Mouse (Mus musculus) kidney, adult 11 months (tissue): ENCODE measurements around the gene St6galnac6.

ENCODE experiments used
- DNase-seq: peaks from one replicate; pipeline ENCODE4 v3.0.0; 2022

Gene St6galnac6

GRCm38 (mm10) chr2:32620682-32621516 lies 21.4 kb downstream of the St6galnac6 start:
- peak; percentile 77 for DNase-seq

GRCm38 (mm10) chr2:32621517-32621859 lies 22.0 kb downstream of the St6galnac6 start, which contains the start of gene Ak1:
Gene Ak1, plus strand, starts transcription at chr2:32621758.
- no peak for DNase-seq

- DNase-seq = no peak
These were observed 24.7 kb downstream of the St6galnac6 start for GRCm38 (mm10) chr2:32624111-32624748.

- DNase-seq = peak; percentile 73
These were observed 25.8 kb downstream of the St6galnac6 start for GRCm38 (mm10) chr2:32625212-32625872.

- peak; percentile 62 for DNase-seq
These were observed 26.6 kb downstream of the St6galnac6 start for GRCm38 (mm10) chr2:32625873-32626694.

- peak; percentile 41 for DNase-seq
These were observed 27.9 kb downstream of the St6galnac6 start for GRCm38 (mm10) chr2:32627266-32628043.

GRCm38 (mm10) chr2:32628044-32628550 lies 28.6 kb downstream of the St6galnac6 start:
- peak; percentile 49 for DNase-seq

- DNase-seq = peak; percentile 71
These were observed 29.2 kb downstream of the St6galnac6 start for GRCm38 (mm10) chr2:32628729-32629128.

- peak; percentile 82 for DNase-seq
These were observed 29.9 kb downstream of the St6galnac6 start for GRCm38 (mm10) chr2:32629276-32629976.

- DNase-seq = no peak
These were observed 30.5 kb downstream of the St6galnac6 start for GRCm38 (mm10) chr2:32630036-32630435.

GRCm38 (mm10) chr2:32631046-32631445 lies 31.5 kb downstream of the St6galnac6 start:
- DNase-seq = no peak

- peak; percentile 73 for DNase-seq
These were observed 32.4 kb downstream of the St6galnac6 start for GRCm38 (mm10) chr2:32631737-32632394.

- DNase-seq = peak; percentile 59
These were observed 34.2 kb downstream of the St6galnac6 start for GRCm38 (mm10) chr2:32633660-32634059.

- no peak for DNase-seq
These were observed 35.0 kb downstream of the St6galnac6 start for GRCm38 (mm10) chr2:32634277-32635105.

- no peak for DNase-seq
These were observed 37.1 kb downstream of the St6galnac6 start for GRCm38 (mm10) chr2:32636617-32637016.

GRCm38 (mm10) chr2:32637778-32638281 lies 38.3 kb downstream of the St6galnac6 start:
- peak; percentile 89 for DNase-seq

GRCm38 (mm10) chr2:32639632-32640031 lies 40.1 kb downstream of the St6galnac6 start:
- DNase-seq = no peak

GRCm38 (mm10) chr2:32640550-32641051 lies 41.1 kb downstream of the St6galnac6 start:
- DNase-seq = no peak

- no peak for DNase-seq
These were observed 42.3 kb downstream of the St6galnac6 start for GRCm38 (mm10) chr2:32641810-32642209.
